Mouse (Mus musculus): ENCODE data around the gene Rom1. TPM values are rescaled to one million over a fixed set of nuclear protein-coding genes. Genes with fewer than 3 reads are reported as not detected.
A peak's percentile ranks its signal among the peaks of the same experiment; 100 is the strongest.
"Not testable (repeated sequence)": the region's sequence is repeated elsewhere in the genome, so short reads cannot be mapped to it uniquely, and the experiment has no call there.

Gene Rom1
- total RNA-seq (2014; rRNA removed) (3.0 and 6.3 TPM in 2 replicates), polyA plus RNA-seq (2015; fragmentation: Nextera tagmentation; extraction: Ambion mirVana) (2.7 and 3.5 TPM in 2 replicates)

DNA sequence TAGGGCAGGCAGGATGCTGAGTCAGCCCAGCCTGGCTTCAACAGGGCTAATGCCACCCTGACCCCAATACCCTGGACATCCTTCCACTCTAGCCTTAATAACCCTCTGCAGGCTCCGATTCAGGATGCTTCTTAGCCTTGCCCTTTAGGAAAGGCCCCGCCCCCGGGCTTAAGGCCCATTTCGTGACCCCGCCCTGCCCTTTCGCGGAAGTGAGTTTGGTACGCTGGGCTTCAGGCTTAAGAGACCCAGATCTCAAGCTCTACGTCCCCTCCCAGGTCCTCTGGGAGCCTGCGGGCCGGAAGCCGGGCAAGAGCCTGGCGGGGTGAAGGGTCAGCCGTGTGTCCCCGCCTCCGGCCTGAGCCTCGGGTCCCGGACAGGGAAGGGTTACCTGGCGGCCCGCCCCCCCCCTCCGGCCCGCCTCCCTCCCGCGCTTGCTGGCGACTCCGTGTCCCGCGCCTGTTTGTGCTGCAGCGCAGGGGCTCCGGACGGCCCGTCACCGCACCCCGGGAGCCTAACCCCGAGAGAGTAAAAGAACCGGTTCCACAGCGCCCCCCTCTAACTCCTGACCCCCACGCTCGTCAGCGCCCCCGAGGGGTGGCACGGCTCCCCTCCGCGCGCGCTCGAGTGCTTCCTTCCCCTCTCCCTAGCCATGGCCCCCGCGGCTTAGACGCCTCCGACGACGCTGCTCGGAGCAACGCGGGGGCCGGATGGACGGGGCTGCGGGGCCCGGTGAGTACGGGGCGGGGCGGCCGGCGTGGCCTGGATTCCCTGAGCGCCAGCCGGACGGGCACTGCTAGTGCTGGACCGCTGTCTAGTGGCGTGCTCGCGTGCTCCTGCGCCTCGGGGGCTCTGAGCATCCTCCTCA is at the start of gene Rom1, which contains the start of gene Eml3:
Rom1 (minus strand) TSS at position 133 of the 865 bp plus-strand sequence.
Eml3 (plus strand) TSS at position 329 of the 865 bp plus-strand sequence.
- peak within 1 kb of the TSS; percentile 53 for H3K9ac ChIP-seq (replicated peaks; ENCODE audit: low read length, poor library complexity, severe bottlenecking)
- H3K36me3 ChIP-seq (ENCODE audit: insufficient read depth, low read length), result peaks cover 21% of the 10 kb centered on the region
- ATAC-seq (ENCODE audit: low FRiP score), result peak; percentile 53; the same call in 1 of the 2 replicates
- peak; percentile 56 for DNase-seq (ENCODE audit: low spot score)
- 0 out of 2 replicates have a peak within 1 kb of the TSS, but pooled peaks have one; percentile 20 for H3K27ac ChIP-seq (ENCODE audit: low read depth, low read length)
- H3K4me3 ChIP-seq (ENCODE audit: low read depth, low read length), result peak within 1 kb of the TSS; percentile 47
- WGBS, result under 1% methylated on average over 65 of the region's 74 CpGs
- no peaks in the 10 kb centered on the region for H3K9me3 ChIP-seq (ENCODE audit: low read length)
- peak; percentile 44 for TF ChIP-seq CTCF (IDR thresholded peaks at IDR 0.05)
- no peaks in the 10 kb centered on the region for H3K27me3 ChIP-seq (ENCODE audit: insufficient read depth, low read length)
- no peaks in the 10 kb centered on the region for H3K4me1 ChIP-seq (ENCODE audit: insufficient read depth, low read length)
- peak within 1 kb of the TSS; percentile 61 for H3K4me2 ChIP-seq (ENCODE audit: low read depth, low read length, poor library complexity, severe bottlenecking)

DNA sequence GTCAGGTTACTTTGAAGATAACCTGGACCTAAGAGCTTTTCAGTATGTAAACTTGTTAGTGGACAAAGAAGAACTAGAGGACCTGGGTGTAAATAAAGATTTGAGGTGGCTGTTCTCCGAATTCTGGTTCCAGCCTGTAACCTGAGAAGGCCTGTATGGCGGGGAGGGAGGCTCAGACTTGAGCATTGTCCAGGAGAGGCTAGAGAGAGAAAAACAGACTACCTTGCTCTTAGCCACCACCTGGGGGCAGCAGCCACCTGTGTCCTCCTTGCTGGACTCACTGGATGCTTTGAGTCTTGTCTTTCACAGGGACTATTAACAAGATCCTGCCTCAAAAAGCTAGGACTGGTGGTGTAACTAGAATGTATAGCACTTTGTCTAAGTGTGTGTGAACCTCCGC is 47.4 kb upstream of the Rom1 start:
- H3K9me3 ChIP-seq (ENCODE audit: low read length), result no peaks in the 10 kb centered on the region
- WGBS, result 53% methylated on average over 3 of the region's 3 CpGs
- peak; percentile 64 for ATAC-seq (ENCODE audit: low FRiP score)
- no peaks in the 10 kb centered on the region for H3K4me1 ChIP-seq (ENCODE audit: insufficient read depth, low read length)
- H3K36me3 ChIP-seq (ENCODE audit: insufficient read depth, low read length), result peaks cover 53% of the 10 kb centered on the region
- peak; percentile 71 for DNase-seq (ENCODE audit: low spot score)
- H3K4me2 ChIP-seq (ENCODE audit: low read depth, low read length, poor library complexity, severe bottlenecking), result no peak overlapping the region
- no peaks in the 10 kb centered on the region for H3K27me3 ChIP-seq (ENCODE audit: insufficient read depth, low read length)
- H3K9ac ChIP-seq (replicated peaks; ENCODE audit: low read length, poor library complexity, severe bottlenecking), result no peak overlapping the region
- H3K27ac ChIP-seq (ENCODE audit: low read depth, low read length), result no peak overlapping the region
- TF ChIP-seq CTCF (IDR thresholded peaks at IDR 0.05), result peak; percentile 86
- no peak overlapping the region for H3K4me3 ChIP-seq (ENCODE audit: low read depth, low read length)

DNA sequence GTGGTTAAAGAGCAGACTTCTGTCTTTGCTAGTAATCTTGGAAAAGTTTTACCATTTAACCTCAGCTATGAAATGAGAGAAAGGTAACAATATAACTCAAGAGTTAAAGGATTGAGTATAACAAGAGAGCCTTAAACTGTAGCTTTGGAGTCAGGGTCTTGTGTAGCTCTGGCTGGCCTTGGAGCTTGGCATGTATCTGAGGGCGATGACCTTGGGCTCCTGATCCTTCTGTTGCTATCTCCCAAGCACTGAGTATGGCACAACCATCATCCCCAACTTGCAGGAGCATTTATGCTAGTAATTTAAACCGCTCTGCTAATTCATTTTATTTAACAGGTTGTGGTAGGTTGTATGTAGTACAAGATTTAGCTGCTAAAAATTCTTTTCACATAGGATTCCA is 46.3 kb upstream of the Rom1 start:
- no peak for TF ChIP-seq CTCF (IDR thresholded peaks at IDR 0.05)
- DNase-seq (ENCODE audit: low spot score) (no peak), ATAC-seq (ENCODE audit: low FRiP score) (no peak)
- no peaks in the 10 kb centered on the region for H3K9me3 ChIP-seq (ENCODE audit: low read length)
- WGBS, result 97% methylated on average over 2 of the region's 2 CpGs
- no peaks in the 10 kb centered on the region for H3K27me3 ChIP-seq (ENCODE audit: insufficient read depth, low read length)
- no peaks in the 10 kb centered on the region for H3K4me1 ChIP-seq (ENCODE audit: insufficient read depth, low read length)
- no peak overlapping the region for H3K9ac ChIP-seq (replicated peaks; ENCODE audit: low read length, poor library complexity, severe bottlenecking)
- H3K4me3 ChIP-seq (ENCODE audit: low read depth, low read length), result no peak overlapping the region
- H3K27ac ChIP-seq (ENCODE audit: low read depth, low read length), result no peak overlapping the region
- H3K4me2 ChIP-seq (ENCODE audit: low read depth, low read length, poor library complexity, severe bottlenecking), result no peak overlapping the region
- H3K36me3 ChIP-seq (ENCODE audit: insufficient read depth, low read length), result peaks cover 57% of the 10 kb centered on the region

DNA sequence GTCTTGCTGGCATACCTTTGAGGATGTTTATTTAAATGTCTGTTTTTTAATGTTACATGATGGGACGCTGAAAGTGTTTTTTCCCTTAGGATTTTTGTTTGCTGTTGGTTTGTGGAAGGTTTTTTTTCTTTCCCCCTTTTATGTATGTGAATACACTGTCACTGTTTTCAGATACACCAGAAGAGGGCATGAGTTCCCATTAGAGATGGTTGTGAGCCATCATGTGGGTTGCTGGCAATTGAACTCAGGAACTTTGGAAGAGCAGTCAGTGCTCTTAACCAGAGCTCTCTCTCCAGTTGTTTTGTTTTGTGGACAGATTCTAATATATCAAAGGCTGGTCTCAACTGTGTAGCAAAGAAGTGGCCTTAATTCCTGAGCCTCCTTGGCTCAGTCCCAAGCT is 45.5 kb upstream of the Rom1 start:
- Histone ChIP-seq H3K4me1 (ENCODE audit: insufficient read depth, low read length) (no peaks in the 10 kb centered on the region), H3K36me3 (ENCODE audit: insufficient read depth, low read length) (peaks cover 54% of the 10 kb centered on the region), H3K9me3 (ENCODE audit: low read length) (no peaks in the 10 kb centered on the region), H3K27ac (ENCODE audit: low read depth, low read length) (no peak overlapping the region), H3K27me3 (ENCODE audit: insufficient read depth, low read length) (no peaks in the 10 kb centered on the region), H3K9ac (replicated peaks; ENCODE audit: low read length, poor library complexity, severe bottlenecking) (no peak overlapping the region), H3K4me3 (ENCODE audit: low read depth, low read length) (no peak overlapping the region), H3K4me2 (ENCODE audit: low read depth, low read length, poor library complexity, severe bottlenecking) (no peak overlapping the region)
- ATAC-seq (ENCODE audit: low FRiP score) (no peak), DNase-seq (ENCODE audit: low spot score) (no peak)
- 96% methylated on average over 1 of the region's 1 CpGs for WGBS
- TF ChIP-seq CTCF (IDR thresholded peaks at IDR 0.05), result peak; percentile 26; the same call in 1 of the 2 replicates

DNA sequence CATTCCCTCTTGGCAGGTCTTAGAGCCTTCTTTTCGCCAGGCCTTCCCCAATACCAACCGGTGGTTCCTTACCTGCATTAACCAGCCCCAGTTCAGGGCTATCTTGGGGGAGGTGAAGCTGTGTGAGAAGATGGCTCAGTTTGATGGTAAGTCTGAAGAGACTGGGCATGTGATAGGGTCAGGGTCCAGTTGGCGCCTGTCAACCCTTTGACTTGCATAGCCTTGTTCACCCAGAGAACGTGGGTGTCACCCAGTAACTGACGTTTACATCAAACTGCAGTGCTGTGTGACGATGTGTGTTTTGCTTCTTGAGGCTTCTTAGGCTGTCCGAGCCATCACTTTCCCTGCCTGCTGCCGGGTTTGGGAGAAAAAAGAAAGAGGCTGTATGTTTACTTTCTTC is 43.3 kb upstream of the Rom1 start:
- H3K27me3 ChIP-seq (ENCODE audit: insufficient read depth, low read length); H3K27ac ChIP-seq (ENCODE audit: low read depth, low read length); ATAC-seq (ENCODE audit: low FRiP score); H3K4me3 ChIP-seq (ENCODE audit: low read depth, low read length); H3K9ac ChIP-seq (replicated peaks; ENCODE audit: low read length, poor library complexity, severe bottlenecking); DNase-seq (ENCODE audit: low spot score); H3K4me1 ChIP-seq (ENCODE audit: insufficient read depth, low read length); H3K9me3 ChIP-seq (ENCODE audit: low read length); H3K4me2 ChIP-seq (ENCODE audit: low read depth, low read length, poor library complexity, severe bottlenecking): not testable (repeated sequence)
- WGBS, result 91% methylated on average over 8 of the region's 8 CpGs
- peaks cover 44% of the 10 kb centered on the region for H3K36me3 ChIP-seq (ENCODE audit: insufficient read depth, low read length)

DNA sequence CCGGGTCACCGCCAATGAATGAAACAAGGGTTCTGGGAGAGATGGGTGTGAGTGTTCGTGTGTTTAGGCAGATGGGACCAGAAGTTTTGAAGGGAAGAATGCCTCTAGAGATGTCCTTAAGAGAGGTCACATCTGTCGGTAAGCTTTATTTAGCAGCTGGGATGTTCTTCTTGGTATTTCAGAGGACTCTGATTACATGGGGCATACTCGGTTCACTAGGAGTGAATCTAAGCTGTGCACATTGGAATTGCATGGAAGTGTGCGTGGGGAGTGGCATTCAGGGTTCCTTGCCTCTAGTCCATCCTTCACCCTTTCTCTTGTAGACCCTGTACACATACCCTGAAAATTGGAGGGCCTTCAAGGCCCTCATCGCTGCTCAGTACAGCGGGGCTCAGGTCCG is 38.7 kb upstream of the Rom1 start:
- H3K27ac ChIP-seq (ENCODE audit: low read depth, low read length), result no peak overlapping the region
- TF ChIP-seq CTCF (IDR thresholded peaks at IDR 0.05), result no peak
- H3K36me3 ChIP-seq (ENCODE audit: insufficient read depth, low read length), result peaks cover 60% of the 10 kb centered on the region
- H3K4me3 ChIP-seq (ENCODE audit: low read depth, low read length), result peak overlapping the region; percentile 74
- peak overlapping the region; percentile 85 for H3K4me2 ChIP-seq (ENCODE audit: low read depth, low read length, poor library complexity, severe bottlenecking)
- no peaks in the 10 kb centered on the region for H3K27me3 ChIP-seq (ENCODE audit: insufficient read depth, low read length)
- ATAC-seq (ENCODE audit: low FRiP score) (no peak), DNase-seq (ENCODE audit: low spot score) (no peak)
- WGBS, result 9% methylated on average over 9 of the region's 9 CpGs
- no peaks in the 10 kb centered on the region for H3K9me3 ChIP-seq (ENCODE audit: low read length)
- H3K9ac ChIP-seq (replicated peaks; ENCODE audit: low read length, poor library complexity, severe bottlenecking), result peak overlapping the region; percentile 70
- H3K4me1 ChIP-seq (ENCODE audit: insufficient read depth, low read length), result no peaks in the 10 kb centered on the region
